Mouse (Mus musculus) cerebellum, adult 2 months (tissue): ENCODE measurements around the gene Alcam.

Experiments used
- CTCF ChIP-seq: fragments of 200-500 bp; IDR thresholded peaks from 2 replicates; pipeline ENCODE4 v1.5.1; 2011; ENCODE audit warnings: low read depth, mild to moderate bottlenecking, control low read depth, low read length, moderate library complexity, borderline replicate concordance; ENCODE audit not compliant: insufficient read depth
- POLR2A ChIP-seq: fragments of 200-500 bp; IDR thresholded peaks from 2 replicates; pipeline ENCODE4 v1.6.1; 2011; ENCODE audit warnings: low read length, control low read depth, borderline replicate concordance; ENCODE audit not compliant: insufficient read depth

GRCm38 (mm10) chr16:52431590-52431989, 22.3 kb downstream of the Alcam start:
- no peak for TF ChIP-seq POLR2A
- TF ChIP-seq CTCF: no peak
